Mouse (Mus musculus) forebrain, embryonic 15.5 days (tissue): Measurements from ENCODE around the gene Olfr688. TPM values are rescaled to one million over a fixed set of nuclear protein-coding genes. Genes with fewer than 3 reads are reported as not detected.

ENCODE experiments used
- ATAC-seq: fragments of 200-750 bp; cut with Nextera tagmentation; replicated peaks from 2 replicates; pipeline ENCODE4 v1.8.0; 2017; ENCODE audit warnings: mild to moderate bottlenecking, moderate TSS enrichment, moderate library complexity
- H3K27ac ChIP-seq: fragments of 300-500 bp; sonication (generic); replicated peaks from 2 replicates; pipeline ENCODE4 v1.5.1; 2015; ENCODE audit warnings: mild to moderate bottlenecking, inconsistent platforms
- H3K27me3 ChIP-seq: fragments of 300-500 bp; sonication (generic); 2 replicates; pipeline ENCODE4 v1.6.1; 2015; ENCODE audit warnings: inconsistent platforms
- H3K36me3 ChIP-seq: fragments of 300-500 bp; sonication (generic); 2 replicates; pipeline ENCODE4 v1.6.1; 2015; ENCODE audit warnings: mild to moderate bottlenecking, inconsistent platforms
- H3K4me1 ChIP-seq: fragments of 300-500 bp; sonication (generic); 2 replicates; pipeline ENCODE4 v1.6.1; 2015; ENCODE audit warnings: inconsistent platforms
- H3K4me2 ChIP-seq: fragments of 300-500 bp; sonication (generic); replicated peaks from 2 replicates; pipeline ENCODE4 v1.6.1; 2015; ENCODE audit warnings: mild to moderate bottlenecking, inconsistent platforms
- H3K4me3 ChIP-seq: fragments of 300-500 bp; sonication (generic); 2 replicates; pipeline ENCODE4 v1.5.1; 2015; ENCODE audit warnings: mild to moderate bottlenecking, inconsistent platforms
- H3K9ac ChIP-seq: fragments of 300-500 bp; sonication (generic); replicated peaks from 2 replicates; pipeline ENCODE4 v1.6.1; 2015; ENCODE audit warnings: mild to moderate bottlenecking, inconsistent platforms
- H3K9me3 ChIP-seq: fragments of 300-500 bp; sonication (generic); 2 replicates; pipeline ENCODE4 v1.6.1; 2016; ENCODE audit warnings: inconsistent platforms
- WGBS: fragments of 180-500 bp; shearing (Covaris S2); methylation state at CpG from one replicate; pipeline ENCODE4 v1.1.7; 2015; ENCODE audit warnings: mixed read lengths; 5-methylcytosine and 5-hydroxymethylcytosine counted together
- polyA plus RNA-seq: library from polyadenylated mRNA; unstranded; fragments of >200 nt; fragmentation: Nextera tagmentation; extraction: Ambion mirVana; gene quantifications from 2 replicates; pipeline ENCODE4 v1.2.1, GENCODE M21; 2015

Olfr688 gene
- not detected in 2 replicates for polyA plus RNA-seq

DNA sequence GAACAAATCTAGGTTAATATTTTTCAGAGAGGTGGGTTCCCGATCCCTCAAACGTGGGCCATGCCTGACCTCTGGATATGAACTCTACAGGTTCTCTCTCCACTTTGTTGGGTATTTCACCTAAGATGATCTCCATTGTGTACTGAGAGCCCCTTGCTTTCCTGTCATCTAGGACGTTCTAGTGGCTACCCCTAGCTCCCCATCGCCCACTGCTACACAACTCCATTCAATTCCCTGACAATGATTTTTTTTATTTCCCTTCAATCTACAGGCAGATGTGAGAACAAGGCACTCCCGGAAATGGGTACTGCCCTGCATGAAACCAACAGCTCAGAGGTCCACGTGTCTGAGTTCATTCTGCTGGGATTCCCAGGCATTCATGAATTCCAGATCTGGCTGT lies at the start of gene Olfr688:
TSS of gene Olfr688 (plus strand) at position 301 of the 400 bp plus-strand sequence.
- no peaks in the 10 kb centered on the region for H3K4me1 ChIP-seq
- no peaks in the 10 kb centered on the region for H3K27me3 ChIP-seq
- no peak within 1 kb of the TSS for H3K27ac ChIP-seq
- H3K4me2 ChIP-seq = no peak within 1 kb of the TSS
- WGBS = 80% methylated on average over 6 of the region's 6 CpGs
- H3K9me3 ChIP-seq = no peaks in the 10 kb centered on the region
- H3K36me3 ChIP-seq = no peaks in the 10 kb centered on the region
- no peak within 1 kb of the TSS for H3K9ac ChIP-seq
- no peak within 1 kb of the TSS for H3K4me3 ChIP-seq
- no peak for ATAC-seq

DNA sequence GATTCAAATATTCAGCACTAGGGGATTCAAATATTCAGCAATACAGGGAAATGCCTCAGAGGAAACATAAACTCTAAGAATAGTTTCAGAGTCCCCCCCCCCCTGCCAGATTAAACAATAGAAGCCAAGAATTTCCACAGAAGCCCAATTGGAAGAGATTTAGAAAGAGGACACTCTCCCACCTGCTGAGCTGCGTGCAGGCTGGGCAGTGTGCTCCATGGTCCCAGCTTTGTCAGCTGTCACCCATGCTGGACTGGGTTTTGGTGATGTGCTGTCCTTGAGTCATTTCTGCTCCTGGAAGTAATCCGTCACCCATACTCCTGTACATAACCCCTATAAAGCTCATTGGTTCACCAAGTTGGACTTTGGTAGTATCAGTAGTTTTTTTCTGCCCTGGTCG lies 40.2 kb upstream of the Olfr688 start:
- ATAC-seq = no peak
- WGBS = 80% methylated on average over 3 of the region's 3 CpGs
- Histone ChIP-seq H3K27ac (no peak overlapping the region), H3K4me2 (no peak overlapping the region), H3K9ac (no peak overlapping the region), H3K36me3 (no peaks in the 10 kb centered on the region), H3K4me3 (no peak overlapping the region), H3K4me1 (no peaks in the 10 kb centered on the region), H3K27me3 (no peaks in the 10 kb centered on the region), H3K9me3 (no peaks in the 10 kb centered on the region)

DNA sequence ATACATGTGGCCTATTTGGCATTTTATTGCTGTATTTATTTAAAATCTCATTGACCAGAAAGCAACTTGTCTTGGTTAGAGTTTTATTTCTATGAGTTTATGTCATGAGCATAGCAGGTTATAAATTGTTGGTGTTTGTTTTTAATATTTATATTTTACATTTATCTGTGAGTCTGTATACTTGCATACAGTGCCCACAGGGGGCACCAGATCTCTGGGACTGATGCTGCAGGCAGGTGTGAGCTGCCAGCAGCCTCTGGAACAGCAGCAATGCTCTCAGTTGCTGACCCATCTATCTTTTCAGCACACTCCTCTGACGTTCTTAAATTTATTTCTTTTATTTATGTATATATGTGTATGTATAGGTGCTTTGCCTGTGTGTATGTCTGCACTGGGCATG lies 39.7 kb upstream of the Olfr688 start:
- Histone ChIP-seq H3K4me3 (no peak overlapping the region), H3K27me3 (no peaks in the 10 kb centered on the region), H3K9me3 (no peaks in the 10 kb centered on the region), H3K27ac (no peak overlapping the region), H3K36me3 (no peaks in the 10 kb centered on the region), H3K9ac (no peak overlapping the region), H3K4me2 (no peak overlapping the region), H3K4me1 (no peaks in the 10 kb centered on the region)
- 56% methylated on average over 1 of the region's 1 CpGs for WGBS
- no peak for ATAC-seq

DNA sequence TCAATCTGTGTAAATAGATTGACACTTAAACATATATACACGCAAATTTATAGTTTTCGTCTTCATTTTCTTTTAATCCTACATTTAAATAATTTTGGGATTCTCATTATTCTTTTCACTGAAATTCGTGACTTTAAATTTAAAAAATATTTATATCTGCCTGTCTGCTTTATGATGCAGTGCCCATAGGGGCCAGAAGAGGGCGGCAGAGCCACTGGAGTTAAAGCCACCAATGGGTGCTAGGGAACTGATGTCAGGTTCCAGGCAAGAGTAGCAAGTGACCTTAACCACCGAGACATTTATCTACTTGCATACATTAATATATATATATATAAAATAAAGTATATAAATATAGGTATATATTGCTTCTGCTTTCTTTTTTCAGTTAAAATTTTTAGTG lies 31.2 kb upstream of the Olfr688 start:
- 68% methylated on average over 5 of the region's 5 CpGs for WGBS
- ATAC-seq = no peak

DNA sequence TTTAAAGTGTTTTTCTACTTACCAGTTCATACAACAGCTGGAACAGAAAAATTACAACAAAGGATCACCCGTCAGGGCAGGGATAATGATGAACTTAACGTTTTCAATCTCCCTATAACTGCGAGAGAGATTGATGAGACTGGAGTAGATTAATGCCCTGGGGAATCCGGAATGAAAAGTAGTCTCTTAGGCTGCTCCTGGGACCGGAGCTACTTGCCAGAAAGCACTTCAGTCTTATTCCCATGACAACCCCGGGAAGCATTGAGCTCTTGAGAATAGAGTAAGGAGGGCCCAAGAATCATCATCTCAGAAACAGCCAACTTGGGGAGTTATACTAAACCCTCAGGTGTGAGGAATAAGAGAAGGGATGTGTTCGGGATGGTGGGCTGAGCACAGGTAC lies 15.5 kb upstream of the Olfr688 start:
- Histone ChIP-seq H3K27ac (no peak overlapping the region), H3K9me3 (no peaks in the 10 kb centered on the region), H3K9ac (no peak overlapping the region), H3K4me1 (no peaks in the 10 kb centered on the region), H3K4me3 (no peak overlapping the region), H3K36me3 (no peaks in the 10 kb centered on the region), H3K27me3 (no peaks in the 10 kb centered on the region), H3K4me2 (no peak overlapping the region)
- 65% methylated on average over 7 of the region's 7 CpGs for WGBS
- no peak for ATAC-seq

More for the DNA sequence above, 31.2 kb upstream of the Olfr688 start:
- no peaks in the 10 kb centered on the region for H3K4me1 ChIP-seq
- H3K4me2 ChIP-seq = no peak overlapping the region
- H3K27ac ChIP-seq = no peak overlapping the region
- H3K36me3 ChIP-seq = no peaks in the 10 kb centered on the region
- H3K9me3 ChIP-seq = no peaks in the 10 kb centered on the region
- H3K4me3 ChIP-seq = no peak overlapping the region
- no peak overlapping the region for H3K9ac ChIP-seq
- H3K27me3 ChIP-seq = no peaks in the 10 kb centered on the region

DNA sequence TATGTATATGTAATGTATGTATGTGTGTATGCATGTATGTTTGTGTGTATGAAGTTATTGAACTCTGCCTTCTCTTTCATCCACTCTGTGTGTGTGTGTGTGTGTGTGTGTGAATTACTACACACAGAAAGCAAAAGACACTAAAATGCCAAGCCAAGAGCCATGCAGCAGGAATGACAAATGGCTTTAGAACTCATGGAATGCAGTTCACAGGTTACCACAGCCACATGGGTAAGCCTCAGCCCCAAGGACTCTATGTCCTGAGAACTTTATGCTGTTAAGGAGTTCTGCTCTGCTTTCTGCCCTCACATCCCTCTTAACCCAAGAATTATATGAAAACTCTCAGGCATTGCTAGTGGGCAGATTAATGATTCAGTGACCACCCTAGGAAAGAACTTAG lies 2.2 kb downstream of the Olfr688 start:
- no peak overlapping the region for H3K9ac ChIP-seq
- H3K4me2 ChIP-seq = no peak overlapping the region
- H3K4me3 ChIP-seq = no peak overlapping the region
- no peaks in the 10 kb centered on the region for H3K36me3 ChIP-seq
- H3K4me1 ChIP-seq = no peaks in the 10 kb centered on the region
- ATAC-seq = no peak
- H3K9me3 ChIP-seq = no peaks in the 10 kb centered on the region
- no peaks in the 10 kb centered on the region for H3K27me3 ChIP-seq
- H3K27ac ChIP-seq = no peak overlapping the region

DNA sequence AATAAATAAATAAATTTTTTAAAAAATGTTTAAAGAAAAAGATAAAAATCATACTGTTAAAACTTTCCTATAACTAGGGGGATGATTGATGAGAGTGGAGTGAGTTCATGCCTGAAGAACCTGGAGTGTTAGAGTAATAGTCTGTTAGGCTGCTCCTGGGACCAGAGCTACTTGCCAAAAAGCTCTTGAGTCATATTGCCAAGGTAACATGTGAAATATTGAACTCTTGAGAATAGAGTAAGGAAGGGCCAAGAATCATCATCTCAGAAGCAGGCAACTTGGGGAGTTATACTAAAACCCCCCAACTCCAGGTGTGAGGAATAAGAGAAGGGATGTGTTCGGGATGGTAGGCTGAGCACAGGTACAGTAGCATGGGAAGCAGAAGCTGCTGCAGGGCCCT lies 23.0 kb downstream of the Olfr688 start, which contains the start of gene Olfr689:
TSS of gene Olfr689 (plus strand) at position 301 of the 400 bp plus-strand sequence.
- no peaks in the 10 kb centered on the region for H3K9me3 ChIP-seq
- H3K9ac ChIP-seq = no peak within 1 kb of the TSS
- ATAC-seq = no peak
- no peaks in the 10 kb centered on the region for H3K27me3 ChIP-seq
- no peaks in the 10 kb centered on the region for H3K36me3 ChIP-seq
- H3K27ac ChIP-seq = no peak within 1 kb of the TSS
- H3K4me1 ChIP-seq = no peaks in the 10 kb centered on the region
- 85% methylated on average over 1 of the region's 1 CpGs for WGBS
- H3K4me3 ChIP-seq = no peak within 1 kb of the TSS
- no peak within 1 kb of the TSS for H3K4me2 ChIP-seq

DNA sequence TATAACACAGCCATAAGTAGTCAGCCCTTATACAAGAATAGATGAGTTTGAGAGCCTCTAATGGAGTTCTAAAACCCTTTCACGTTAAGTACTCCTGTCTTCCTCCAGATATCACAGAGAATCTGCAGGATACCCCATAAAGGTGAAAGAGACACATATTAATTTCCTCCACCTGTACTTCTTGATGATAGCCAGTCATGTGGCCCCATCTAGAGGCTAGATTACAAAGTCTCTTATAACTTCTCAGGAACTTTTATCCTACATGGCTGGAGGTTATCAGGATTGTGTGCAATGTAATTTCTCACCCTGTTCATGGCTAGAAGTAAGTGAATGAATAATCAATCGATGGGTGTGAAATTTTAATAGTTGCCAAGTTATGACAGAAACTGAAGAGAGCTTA lies 37.4 kb downstream of the Olfr688 start:
- no peak for ATAC-seq
- Histone ChIP-seq H3K9me3 (no peaks in the 10 kb centered on the region), H3K36me3 (no peaks in the 10 kb centered on the region), H3K9ac (no peak overlapping the region), H3K4me1 (no peaks in the 10 kb centered on the region), H3K4me2 (no peak overlapping the region), H3K27ac (no peak overlapping the region), H3K4me3 (no peak overlapping the region), H3K27me3 (no peaks in the 10 kb centered on the region)
- 79% methylated on average over 2 of the region's 2 CpGs for WGBS

DNA sequence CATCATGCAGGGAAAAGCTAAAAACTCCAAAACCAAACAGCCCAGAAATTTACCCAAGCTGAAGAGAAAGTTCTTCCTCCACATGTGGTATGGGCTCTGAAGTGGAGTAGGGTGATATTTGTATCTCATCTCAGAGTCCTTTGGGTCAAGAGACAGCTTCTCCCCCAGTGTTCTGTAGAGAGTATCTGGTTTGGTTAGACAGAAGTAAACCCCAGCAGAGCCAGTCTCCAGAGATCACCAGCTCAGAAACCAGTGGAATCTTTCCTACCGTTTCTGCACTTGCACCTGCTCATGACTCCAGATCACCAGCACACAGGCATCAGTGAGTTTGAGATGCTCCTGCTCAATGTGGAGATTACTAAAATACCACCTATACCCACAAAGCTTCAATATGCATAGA lies 46.1 kb downstream of the Olfr688 start, which contains the start of gene Olfr690:
TSS of gene Olfr690 (minus strand) at position 101 of the 400 bp plus-strand sequence.
- no peaks in the 10 kb centered on the region for H3K36me3 ChIP-seq
- H3K9ac ChIP-seq = no peak within 1 kb of the TSS
- H3K27ac ChIP-seq = no peak within 1 kb of the TSS
- H3K27me3 ChIP-seq = no peaks in the 10 kb centered on the region
- no peak within 1 kb of the TSS for H3K4me2 ChIP-seq
- no peaks in the 10 kb centered on the region for H3K4me1 ChIP-seq
- no peaks in the 10 kb centered on the region for H3K9me3 ChIP-seq
- no peak for ATAC-seq
- H3K4me3 ChIP-seq = no peak within 1 kb of the TSS
- 84% methylated on average over 1 of the region's 1 CpGs for WGBS

Other genes starting within 250 kb of the Olfr688 start
- not detected in 2 replicates for gene Olfr677, start 236.7 kb upstream of the Olfr688 start, polyA plus RNA-seq
- gene Olfr678, start 223.6 kb upstream of the Olfr688 start, polyA plus RNA-seq = not detected in 2 replicates
- gene Olfr679, start 206.9 kb upstream of the Olfr688 start, polyA plus RNA-seq = not detected in 2 replicates
- not detected in 2 replicates for gene Olfr680-ps1, start 195.3 kb upstream of the Olfr688 start, polyA plus RNA-seq
- not detected in 2 replicates for gene Olfr681, start 171.3 kb upstream of the Olfr688 start, polyA plus RNA-seq
- not detected in 2 replicates for gene Olfr683, start 141.1 kb upstream of the Olfr688 start, polyA plus RNA-seq
- gene Olfr684, start 124.4 kb upstream of the Olfr688 start, polyA plus RNA-seq = not detected in 2 replicates
- not detected in 2 replicates for gene Olfr685, start 102.1 kb upstream of the Olfr688 start, polyA plus RNA-seq
- gene Olfr686, start 80.6 kb upstream of the Olfr688 start, polyA plus RNA-seq = not detected in 2 replicates
- not detected in 2 replicates for gene Olfr689, start 23.1 kb downstream of the Olfr688 start, polyA plus RNA-seq
- gene Olfr690, start 46.0 kb downstream of the Olfr688 start, polyA plus RNA-seq = not detected in 2 replicates
- 0.11 TPM in 1 of 2 replicates, not detected in the other for gene Olfr691, start 54.2 kb downstream of the Olfr688 start, polyA plus RNA-seq
- gene Olfr692, start 80.1 kb downstream of the Olfr688 start, polyA plus RNA-seq = not detected in 2 replicates
- not detected in 2 replicates for gene Gm5901, start 86.9 kb downstream of the Olfr688 start, polyA plus RNA-seq
- gene Fam160a2, start 112.0 kb downstream of the Olfr688 start, polyA plus RNA-seq = 50.2 and 50.6 TPM in 2 replicates
- gene Cnga4, start 116.5 kb downstream of the Olfr688 start, polyA plus RNA-seq = 0.09 and 0.11 TPM in 2 replicates
- gene Cckbr, start 137.6 kb downstream of the Olfr688 start, polyA plus RNA-seq = 1.5 TPM in 2 replicates
- gene Cavin3, start 194.2 kb downstream of the Olfr688 start, polyA plus RNA-seq = 24.2 and 25.5 TPM in 2 replicates